Mouse (Mus musculus) embryonic stem cell, embryonic (primary cell): ENCODE data around the gene Cdc73.
"Not testable (repeated sequence)": the region's sequence is repeated elsewhere in the genome, so short reads cannot be mapped to it uniquely, and the experiment has no call there.

Source experiments
- CTCF ChIA-PET, 4 experiments: fragments of 300-600 bp in 2 of 4; fragments of 350-600 bp in 2 of 4; sonication (Branson Sonifier 250); formaldehyde crosslinking; loops; one replicate each; lab custom pipeline; 2022; ENCODE audit warnings: inconsistent platforms in 2 of 4; lab: Charles Lee
- POLR2A ChIA-PET, 4 experiments: fragments of 300-600 bp in 2 of 4; fragments of 350-600 bp in 2 of 4; sonication (Branson Sonifier 250); formaldehyde crosslinking; loops; one replicate each; lab custom pipeline; 2022; ENCODE audit warnings: antibody characterized with exemption in 4 of 4, inconsistent platforms in 1 of 4; lab: Charles Lee

The Cdc73 gene

GRCm38 (mm10) chr1:143708361-143708760 is 5.7 kb upstream of the Cdc73 start:
- POLR2A ChIA-PET, result interaction anchor here in 2 of 4 experiments (0.6 to 1.3 kb wide), 4 partner anchors 11 to 53 kb away, joined by 3 to 6 read pairs (median 3); no protein-coding TSS in a partner anchor
- CTCF ChIA-PET, result interaction anchor here in 1 of 4 experiments (1.6 kb wide), 1 partner anchor 23 kb away, joined by 7 read pairs; no protein-coding TSS in a partner anchor

- ChIA-PET CTCF (no interaction called here), POLR2A (no interaction called here)
Observed at GRCm38 (mm10) chr1:143707006-143707405, 4.3 kb upstream of the Cdc73 start.

GRCm38 (mm10) chr1:143702141-143702740 is 452 bp downstream of the Cdc73 start:
- ChIA-PET CTCF (interaction anchor here in 1 of 4 experiments (0.7 kb wide), 1 partner anchor 30 kb away, joined by 3 read pairs; no protein-coding TSS in a partner anchor), POLR2A (interaction anchor here in 3 of 4 experiments (0.7 to 4.7 kb wide), 8 partner anchors 9 to 44 kb away, joined by 3 to 20 read pairs (median 4); no protein-coding TSS in a partner anchor)

GRCm38 (mm10) chr1:143701736-143702135 is 957 bp downstream of the Cdc73 start:
- ChIA-PET POLR2A (interaction anchor here in 3 of 4 experiments (0.7 to 4.7 kb wide), 9 partner anchors 8 to 44 kb away, joined by 3 to 20 read pairs (median 4); no protein-coding TSS in a partner anchor), CTCF (interaction anchor here in 1 of 4 experiments (0.7 kb wide), 1 partner anchor 30 kb away, joined by 3 read pairs; no protein-coding TSS in a partner anchor)

- ChIA-PET POLR2A (interaction anchor here in 1 of 4 experiments (0.7 kb wide), 1 partner anchor 173 kb away, joined by 3 read pairs; no protein-coding TSS in a partner anchor), CTCF (no interaction called here)
Observed at GRCm38 (mm10) chr1:143684849-143685248, 17.8 kb downstream of the Cdc73 start.

- POLR2A ChIA-PET, result interaction anchor here in 1 of 4 experiments (1.0 kb wide), 1 partner anchor 9 kb away, joined by 3 read pairs; no protein-coding TSS in a partner anchor
- CTCF ChIA-PET, result no interaction called here
Observed at GRCm38 (mm10) chr1:143681108-143681507, 21.6 kb downstream of the Cdc73 start.

- ChIA-PET POLR2A (interaction anchor here in 2 of 4 experiments (0.6 to 1.7 kb wide), 4 partner anchors 9 to 51 kb away, joined by 4 to 8 read pairs (median 5); no protein-coding TSS in a partner anchor), CTCF (interaction anchor here in 2 of 4 experiments (0.6 to 0.7 kb wide), 3 partner anchors 12 to 450 kb away, joined by 3 to 8 read pairs (median 3); no protein-coding TSS in a partner anchor)
Observed at GRCm38 (mm10) chr1:143675734-143676361, 26.8 kb downstream of the Cdc73 start.

- POLR2A ChIA-PET, result interaction anchor here in 2 of 4 experiments (1.0 to 2.8 kb wide), 4 partner anchors 11 to 25 kb away, joined by 3 to 13 read pairs (median 4); no protein-coding TSS in a partner anchor
- CTCF ChIA-PET, result not testable (repeated sequence)
Observed at GRCm38 (mm10) chr1:143664786-143665185, 37.9 kb downstream of the Cdc73 start.

- ChIA-PET CTCF (interaction anchor here in 1 of 4 experiments (0.5 kb wide), 1 partner anchor 12 kb away, joined by 8 read pairs; no protein-coding TSS in a partner anchor), POLR2A (interaction anchor here in 1 of 4 experiments (0.5 to 2.8 kb wide), 2 partner anchors 9 to 12 kb away, joined by 4 to 13 read pairs; no protein-coding TSS in a partner anchor)
Observed at GRCm38 (mm10) chr1:143663197-143663596, 39.5 kb downstream of the Cdc73 start.

GRCm38 (mm10) chr1:143653646-143654045 is 49.0 kb downstream of the Cdc73 start:
- ChIA-PET POLR2A (interaction anchor here in 3 of 4 experiments (0.5 to 3.0 kb wide), 5 partner anchors 11 to 96 kb away, joined by 3 to 13 read pairs (median 5); partner anchors contain the start of gene B3galt2 (in 1 of the 3)), CTCF (interaction anchor here in 2 of 4 experiments (0.6 to 0.7 kb wide), 2 partner anchors 79 to 99 kb away, joined by 3 to 5 read pairs; no protein-coding TSS in a partner anchor)

- CTCF ChIA-PET, result no interaction called here
- POLR2A ChIA-PET, result no interaction called here
Observed at GRCm38 (mm10) chr1:143650317-143650716, 52.4 kb downstream of the Cdc73 start.

GRCm38 (mm10) chr1:143646219-143646618 is 56.5 kb downstream of the Cdc73 start:
- ChIA-PET CTCF (interaction anchor here in 1 of 4 experiments (0.8 kb wide), 1 partner anchor 10 kb away, joined by 3 read pairs; no protein-coding TSS in a partner anchor), POLR2A (interaction anchor here in 2 of 4 experiments (0.8 to 1.2 kb wide), 2 partner anchors 35 to 44 kb away, joined by 3 read pairs; no protein-coding TSS in a partner anchor)

- ChIA-PET CTCF (no interaction called here), POLR2A (no interaction called here)
Observed at GRCm38 (mm10) chr1:143645386-143645785, 57.3 kb downstream of the Cdc73 start.

- ChIA-PET CTCF (interaction anchor here in 1 of 4 experiments (0.7 kb wide), 1 partner anchor 22 kb away, joined by 5 read pairs; no protein-coding TSS in a partner anchor), POLR2A (no interaction called here)
Observed at GRCm38 (mm10) chr1:143644221-143644620, 58.5 kb downstream of the Cdc73 start.

- ChIA-PET POLR2A (interaction anchor here in 1 of 4 experiments (2.3 kb wide), 1 partner anchor 12 kb away, joined by 8 read pairs; no protein-coding TSS in a partner anchor), CTCF (interaction anchor here in 2 of 4 experiments (0.5 to 1.1 kb wide), 3 partner anchors 11 to 99 kb away, joined by 3 to 11 read pairs (median 4); no protein-coding TSS in a partner anchor)
Observed at GRCm38 (mm10) chr1:143640650-143641407, 61.9 kb downstream of the Cdc73 start, which contains the start of gene B3galt2. Gene B3galt2, plus strand, starts transcription at chr1:143640664.

- CTCF ChIA-PET, result no interaction called here
- POLR2A ChIA-PET, result interaction anchor here in 1 of 4 experiments (1.0 kb wide), 1 partner anchor 139 kb away, joined by 3 read pairs; no protein-coding TSS in a partner anchor
Observed at GRCm38 (mm10) chr1:143632854-143633587, 69.7 kb downstream of the Cdc73 start.

- CTCF ChIA-PET, result no interaction called here
- POLR2A ChIA-PET, result no interaction called here
Observed at GRCm38 (mm10) chr1:143632361-143632760, 70.3 kb downstream of the Cdc73 start.
